Mouse (Mus musculus) cortical plate, adult 2 months (tissue): ENCODE measurements at regions not wholly inside any gene's neighbourhood (a gene's known extent, or its start where the extent isn't known, plus 50 kb on each side); places are given as distances from the start of the nearest gene placed in this dataset.
A peak's percentile ranks its signal among the peaks of the same experiment; 100 is the strongest.

Experiments
- CTCF ChIP-seq: fragments of 200-500 bp; IDR thresholded peaks from 2 replicates; pipeline ENCODE4 v1.5.1; 2011; ENCODE audit warnings: mild to moderate bottlenecking, control low read depth, low read length; ENCODE audit not compliant: insufficient read depth; ENCODE audit errors: extremely low read depth
- POLR2A ChIP-seq: fragments of 200-500 bp; IDR thresholded peaks from 2 replicates; pipeline ENCODE4 v1.6.1; 2011; ENCODE audit warnings: mild to moderate bottlenecking, low read length, control low read depth; ENCODE audit not compliant: insufficient read depth; ENCODE audit errors: extremely low read depth

DNA sequence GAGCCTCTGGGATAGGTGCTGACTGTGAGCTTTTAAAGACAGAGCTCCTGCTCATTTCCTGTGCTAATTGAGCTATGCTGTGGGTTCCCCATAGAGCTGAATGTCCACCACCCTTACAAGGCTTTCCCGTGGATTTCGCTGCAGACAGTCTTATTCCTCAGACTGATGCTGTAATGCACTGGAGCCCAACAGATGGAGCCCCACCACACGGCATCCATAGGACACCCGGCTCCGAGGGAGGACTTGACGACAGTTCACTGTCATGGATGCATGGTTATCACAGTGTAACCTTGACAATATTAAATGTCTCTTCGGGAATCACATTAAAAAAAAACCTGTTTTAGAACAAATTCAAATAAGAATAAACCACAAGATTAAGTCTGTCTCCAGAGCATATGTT is 265.2 kb upstream of the BB014433 start:
- peak; percentile 43 for TF ChIP-seq CTCF
- no peak for TF ChIP-seq POLR2A
